Mouse (Mus musculus) adrenal gland, postnatal 36 days (tissue): ENCODE data around the gene Wdr95. TPM values are rescaled to one million over a fixed set of nuclear protein-coding genes. Genes with fewer than 3 reads are reported as not detected.
A peak's percentile ranks its signal among the peaks of the same experiment; 100 is the strongest.

Source experiments
- DNase-seq, 2 experiments: peaks; one replicate each; pipeline ENCODE4 v3.0.0; 2021; ENCODE audit warnings: mixed read lengths in 1 of 2
- total RNA-seq, 2 experiments: library from RNA; stranded (reverse); gene quantifications; 2 replicates each; pipeline ENCODE4 v1.2.3; 2021

The Wdr95 gene
- total RNA-seq, 2 experiments from 2014 or later, result not detected

DNA sequence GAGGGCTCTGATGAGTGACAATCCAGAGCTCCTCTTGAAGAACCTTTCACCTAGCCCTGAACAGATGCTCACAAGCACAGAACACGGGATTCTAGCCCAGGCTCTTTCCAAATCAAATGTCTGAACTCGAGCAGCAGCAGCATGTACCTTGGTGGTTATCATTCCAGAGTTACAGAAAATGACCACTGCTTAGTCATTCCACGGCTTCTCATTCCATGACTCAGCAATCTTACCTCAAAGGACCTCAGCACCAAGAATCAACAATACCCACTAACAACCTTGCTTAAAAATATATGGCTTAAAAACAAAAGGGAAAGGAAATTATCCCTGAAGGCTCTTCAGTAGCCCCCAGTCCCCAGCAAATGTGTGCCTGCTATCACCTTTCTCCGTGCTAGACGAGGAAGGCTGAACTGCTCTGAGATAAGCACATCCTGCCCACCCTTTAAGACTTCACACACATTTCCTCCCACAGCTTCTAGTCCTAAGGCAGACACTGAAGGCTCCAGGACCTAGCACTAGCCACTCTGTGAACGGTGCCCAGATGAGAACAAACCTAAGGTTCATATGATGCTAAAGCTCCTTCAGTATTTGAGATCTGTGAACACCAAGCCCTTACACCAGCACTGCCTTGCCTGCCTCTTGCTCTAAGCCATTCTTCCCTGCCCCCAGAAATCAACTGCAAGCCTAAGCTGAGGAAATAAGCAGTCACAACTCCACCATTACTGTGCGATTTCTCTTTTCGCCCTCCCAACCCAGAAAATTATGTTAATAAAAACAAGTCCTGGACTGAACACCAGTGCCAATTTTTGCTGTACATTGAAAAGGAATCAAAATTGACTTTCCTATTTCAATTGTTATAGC lies 95.6 kb downstream of the Wdr95 start:
- DNase-seq, result peak in 1 of 2 experiments; percentile 34

DNA sequence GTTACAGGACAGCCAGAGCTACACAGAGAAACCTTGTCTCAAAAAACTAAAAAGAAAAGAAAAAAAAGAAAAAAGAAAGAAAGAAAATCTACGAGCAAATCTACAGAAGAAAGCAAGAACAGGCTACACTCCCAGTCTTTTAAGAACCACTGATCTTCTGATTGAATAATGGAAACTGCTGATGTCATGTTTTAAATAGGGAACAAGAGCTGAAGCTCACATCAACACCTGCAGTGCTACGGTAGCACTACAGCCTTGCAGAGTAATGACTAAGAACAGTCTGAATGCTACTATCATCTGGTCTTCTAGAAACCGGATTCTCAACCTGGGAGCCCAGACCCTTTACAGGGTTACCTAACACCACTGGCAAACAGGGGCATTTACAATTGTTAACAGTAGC lies 97.1 kb downstream of the Wdr95 start:
- DNase-seq, result no peak

DNA sequence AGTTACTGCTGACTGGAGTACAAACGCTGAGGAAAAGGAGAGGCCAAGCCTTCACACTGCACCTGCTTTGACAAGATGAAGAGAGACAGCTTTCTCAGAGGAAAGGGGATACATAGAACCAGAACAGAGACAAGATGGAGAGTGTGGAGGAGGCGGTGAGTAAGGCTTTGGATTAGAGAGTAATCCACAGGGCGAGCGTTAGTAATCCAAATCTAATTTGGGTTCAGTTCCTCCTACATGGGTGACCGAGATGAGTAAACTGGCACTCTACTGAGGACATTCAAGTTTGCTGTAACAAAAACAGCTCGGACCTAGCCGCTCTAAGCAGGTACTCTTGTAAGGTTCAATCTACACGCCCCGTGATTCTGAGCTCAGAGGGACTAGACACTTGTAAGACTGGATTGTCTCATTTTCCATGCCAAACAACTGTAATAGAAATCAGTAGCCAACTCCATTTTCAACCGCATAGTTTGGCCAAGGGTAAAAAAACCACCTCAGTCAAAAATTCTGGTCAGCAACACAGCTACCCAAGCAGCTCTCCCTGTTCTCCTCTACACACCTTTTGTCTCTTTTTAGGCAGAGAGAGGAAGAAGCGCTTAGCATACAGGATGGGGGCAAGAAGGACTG lies 106.0 kb downstream of the Wdr95 start:
- no peak for DNase-seq

DNA sequence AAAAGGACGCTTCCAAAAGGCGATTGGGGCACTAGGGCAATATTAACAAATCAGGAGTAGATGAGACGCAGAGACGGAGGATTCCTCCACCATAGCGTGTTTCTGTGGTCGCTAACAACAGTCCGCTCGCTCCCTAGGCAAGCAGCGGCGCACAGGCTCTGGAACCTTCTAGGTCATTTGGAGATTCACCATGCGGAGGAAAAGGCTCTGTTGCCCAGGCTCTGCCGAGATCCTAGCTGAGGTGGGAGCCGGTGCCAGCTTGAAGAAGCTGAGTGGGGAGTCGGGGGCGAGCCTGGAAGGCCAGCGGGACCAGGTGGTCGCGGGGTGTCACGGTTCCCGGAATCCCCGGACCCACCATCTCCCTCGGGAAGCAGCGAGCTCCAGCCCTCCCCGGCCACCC lies 107.1 kb downstream of the Wdr95 start:
- peak; percentile 49 to 58 for DNase-seq

DNA sequence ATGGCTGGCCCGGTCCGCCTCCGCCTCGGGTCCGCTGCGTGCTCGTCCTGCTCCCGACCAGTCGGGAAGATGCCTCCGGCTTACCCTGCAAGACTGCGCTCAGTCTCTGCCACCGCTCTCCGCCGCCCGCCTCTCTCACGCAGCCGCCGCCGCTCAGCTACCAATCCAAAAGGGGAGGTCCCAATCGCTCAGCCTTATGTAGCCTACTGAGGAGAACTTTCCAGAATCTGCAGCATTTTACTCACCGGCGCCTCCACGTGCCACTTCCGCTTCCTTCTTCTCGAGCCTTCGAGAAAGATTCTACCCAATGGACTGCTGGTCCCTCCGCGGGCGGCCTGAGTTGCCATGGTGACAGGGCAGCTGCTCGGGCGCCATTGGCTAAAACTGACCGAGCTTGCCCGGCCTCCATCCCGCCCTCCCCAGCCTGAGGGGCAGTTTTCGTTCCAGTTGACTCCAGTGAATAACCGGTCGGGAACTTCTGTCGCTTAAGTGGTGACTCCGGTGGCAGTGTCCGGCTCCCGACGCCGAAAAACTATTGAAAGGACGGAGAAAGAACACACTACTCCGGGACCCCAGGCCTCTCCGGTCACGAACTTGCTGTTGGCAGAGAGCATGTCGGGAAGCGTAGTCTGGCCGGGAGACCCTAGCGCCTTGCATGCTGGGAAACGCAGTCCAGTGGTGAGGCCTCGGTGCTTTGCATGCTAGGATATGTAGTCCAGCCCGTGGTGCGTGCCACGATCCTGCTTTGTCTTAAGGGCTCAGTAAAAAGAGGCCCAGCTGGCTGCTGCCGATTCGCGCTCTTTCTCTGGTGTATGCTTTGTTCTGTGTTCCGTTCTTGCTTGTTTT lies 107.8 kb downstream of the Wdr95 start, which contains the start of gene Hsph1:
TSS of gene Hsph1 (minus strand) at position 302 of the 846 bp plus-strand sequence.
- DNase-seq, result peak; percentile 98

DNA sequence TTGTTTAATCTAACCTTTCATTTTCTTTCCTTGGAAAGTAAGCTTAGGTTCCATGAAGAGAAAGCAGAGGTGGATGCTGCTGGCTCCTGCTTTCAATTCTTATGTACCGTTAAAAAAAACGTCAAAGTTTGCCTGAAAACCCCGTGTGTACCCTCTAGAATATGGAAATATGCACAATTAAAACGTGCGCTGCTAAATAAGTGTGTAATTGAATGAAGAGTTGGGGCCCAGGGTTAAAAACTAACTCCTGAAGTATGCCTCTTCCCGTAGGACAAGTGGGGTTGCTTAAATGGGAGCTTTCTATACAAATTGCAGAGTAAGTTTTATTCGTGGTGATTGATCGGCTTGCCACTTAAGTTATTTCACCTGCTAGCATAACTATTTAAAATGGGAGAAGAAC lies 108.8 kb downstream of the Wdr95 start:
- no peak for DNase-seq

DNA sequence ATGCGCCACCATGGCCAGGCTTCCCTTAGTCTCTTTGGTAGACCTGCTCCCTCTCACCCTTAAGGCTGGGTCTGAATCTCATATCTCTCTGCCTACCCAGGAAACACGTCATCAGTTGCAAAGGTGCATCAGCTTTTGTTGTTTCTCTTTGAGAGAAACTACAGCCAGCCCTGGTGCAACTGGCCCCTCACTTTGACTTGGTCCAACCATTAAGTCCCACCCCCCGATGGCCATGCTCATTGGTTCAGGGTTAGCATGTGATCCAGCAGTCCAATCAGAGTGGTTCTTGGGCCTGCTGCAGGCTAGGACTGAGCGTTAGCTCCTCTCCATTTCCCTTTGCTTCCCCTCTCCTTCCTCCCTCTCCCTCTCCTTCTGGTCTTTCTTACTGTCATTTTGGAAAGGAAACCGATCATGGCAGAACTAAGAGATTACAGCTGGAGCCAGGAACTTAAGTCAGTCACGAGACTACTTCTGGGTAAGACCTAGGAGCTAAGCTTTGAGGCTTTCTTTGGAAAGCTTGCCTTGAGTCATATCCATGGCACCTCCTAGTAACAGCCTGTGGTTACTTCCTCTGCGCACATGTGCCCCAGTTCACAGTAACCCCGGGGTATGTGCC lies 112.9 kb downstream of the Wdr95 start:
- DNase-seq, result no peak

DNA sequence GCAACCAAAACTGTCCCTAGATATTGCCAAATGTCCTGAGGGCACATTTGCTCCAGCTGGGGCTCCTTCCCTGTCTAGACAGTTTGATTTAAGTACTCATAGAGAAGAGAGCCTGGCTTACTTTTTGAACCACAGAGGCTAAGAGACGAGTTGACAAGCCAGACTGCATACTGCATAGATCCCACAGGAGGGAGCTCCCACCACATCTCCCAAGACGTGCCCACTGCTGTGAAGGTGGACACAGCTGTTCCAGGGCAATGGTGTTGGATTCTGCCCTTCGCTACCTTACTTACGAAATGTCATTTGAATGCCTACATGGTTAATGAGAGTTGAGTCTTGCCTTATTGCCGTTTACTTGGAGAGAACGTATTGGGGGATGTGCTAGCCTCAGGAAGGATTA lies 113.9 kb downstream of the Wdr95 start:
- DNase-seq, result peak in 1 of 2 experiments; percentile 14

DNA sequence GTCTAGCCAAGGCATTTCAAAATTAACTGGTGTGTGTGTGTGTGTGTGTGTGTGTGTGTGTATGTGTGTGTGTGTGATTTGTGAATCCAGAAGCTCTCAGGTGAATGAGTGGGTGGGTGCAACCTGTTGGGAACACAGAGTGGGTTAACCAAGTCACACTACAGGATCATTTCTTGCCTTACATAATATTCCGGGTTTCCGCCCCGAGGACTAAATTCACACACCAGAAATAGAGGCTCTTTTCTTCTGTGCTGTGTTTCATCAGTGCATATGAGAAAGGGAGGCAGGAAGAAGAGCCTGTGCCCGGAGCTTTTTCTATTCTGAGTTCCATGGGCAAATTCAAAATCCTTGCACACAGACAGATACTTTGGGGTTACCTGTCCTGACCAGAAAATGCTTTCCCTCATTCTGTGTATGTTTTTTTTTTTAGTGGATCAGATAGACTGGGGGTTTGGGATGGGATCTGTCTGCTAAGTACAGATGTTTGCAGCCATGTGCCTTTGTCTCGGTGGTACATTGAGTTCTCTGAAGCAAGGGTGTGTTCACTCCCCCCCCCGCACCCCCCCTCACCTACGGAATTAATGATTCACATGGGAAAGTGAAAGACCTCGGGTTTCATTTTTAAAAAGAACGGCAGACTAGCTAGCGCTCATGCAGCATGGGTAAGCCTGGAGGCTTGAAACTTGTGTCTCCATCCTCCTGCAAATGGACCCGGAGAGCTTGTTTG lies 114.5 kb downstream of the Wdr95 start:
- DNase-seq, result no peak

DNA sequence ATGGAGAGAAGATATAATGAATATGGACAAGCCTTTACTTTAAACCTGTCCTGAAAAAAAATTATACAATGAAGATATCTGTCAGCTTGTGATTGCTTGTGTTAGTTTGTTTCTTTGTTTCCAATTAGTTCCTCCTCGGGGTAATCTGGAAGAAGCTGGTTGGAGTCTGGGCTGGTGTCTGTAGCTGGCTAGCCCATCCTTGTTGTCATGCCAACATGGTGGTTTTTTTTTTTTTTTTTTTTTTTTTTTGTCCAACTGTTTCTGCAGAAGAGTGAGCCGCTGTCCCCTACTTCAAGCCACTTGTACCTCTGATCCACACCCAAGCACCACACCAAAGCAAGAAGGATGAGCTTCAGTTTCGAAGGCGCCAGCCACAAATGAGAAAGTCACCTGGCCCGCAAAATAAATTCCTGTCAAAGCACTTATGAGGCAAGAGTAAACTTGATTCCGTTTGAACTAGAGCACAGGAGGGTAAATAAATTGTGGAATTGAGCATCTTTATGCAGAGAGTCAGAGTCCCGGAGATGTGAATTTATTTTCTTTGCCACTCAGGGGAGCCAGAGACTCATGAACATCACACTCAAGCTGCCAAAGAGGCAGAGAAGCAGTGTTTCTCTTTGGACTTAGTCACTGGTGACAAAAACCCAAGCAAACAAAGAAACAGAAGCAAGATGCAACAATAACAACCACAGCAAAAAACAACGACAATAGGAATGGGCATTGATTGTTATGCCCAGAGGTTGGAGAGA lies 119.1 kb downstream of the Wdr95 start:
- no peak for DNase-seq

DNA sequence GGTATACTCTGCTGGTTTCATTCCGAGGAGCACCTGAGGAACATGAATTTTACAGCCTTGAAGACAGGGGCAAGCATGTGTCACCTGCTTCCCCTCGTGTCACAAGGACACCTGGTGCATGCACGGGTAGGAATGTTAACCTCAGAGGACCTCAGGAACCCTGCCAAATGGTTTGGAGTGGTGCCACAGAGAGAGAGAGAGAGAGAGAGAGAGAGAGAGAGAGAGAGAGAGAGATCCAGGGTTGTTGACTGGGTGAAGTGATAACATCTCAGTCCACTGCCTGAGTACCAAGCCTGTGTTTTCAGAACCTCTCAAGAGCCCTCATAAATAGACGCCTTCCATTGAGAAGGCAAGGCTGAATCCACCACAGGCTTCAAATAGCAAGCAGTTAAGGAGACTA lies 119.7 kb downstream of the Wdr95 start:
- peak in 1 of 2 experiments; percentile 26 for DNase-seq

DNA sequence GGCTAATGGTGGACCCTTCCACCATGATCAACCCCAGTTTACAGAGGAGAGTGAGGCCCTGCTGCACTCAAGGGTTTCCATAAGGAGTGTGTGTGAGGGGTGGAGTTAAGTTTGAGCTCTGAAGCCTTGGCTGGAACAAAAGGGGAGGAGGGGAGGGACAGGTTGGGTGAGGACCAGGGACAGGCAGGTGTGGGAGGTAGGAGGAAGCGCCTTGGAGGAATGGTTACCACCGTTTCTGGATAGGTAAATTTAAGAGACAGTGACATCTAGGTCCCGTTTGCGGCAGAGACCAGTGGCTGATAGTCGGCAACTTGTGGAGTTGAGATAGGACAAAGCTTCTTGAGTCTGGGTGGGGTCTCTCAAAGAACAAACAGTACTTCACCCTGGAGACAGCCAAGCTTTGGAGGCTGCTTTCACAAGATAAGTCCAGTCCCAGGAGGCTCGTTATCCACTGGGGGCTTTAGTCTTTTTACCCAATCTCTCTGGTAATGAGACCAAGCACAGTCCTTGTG lies 120.5 kb downstream of the Wdr95 start:
- DNase-seq, result no peak

DNA sequence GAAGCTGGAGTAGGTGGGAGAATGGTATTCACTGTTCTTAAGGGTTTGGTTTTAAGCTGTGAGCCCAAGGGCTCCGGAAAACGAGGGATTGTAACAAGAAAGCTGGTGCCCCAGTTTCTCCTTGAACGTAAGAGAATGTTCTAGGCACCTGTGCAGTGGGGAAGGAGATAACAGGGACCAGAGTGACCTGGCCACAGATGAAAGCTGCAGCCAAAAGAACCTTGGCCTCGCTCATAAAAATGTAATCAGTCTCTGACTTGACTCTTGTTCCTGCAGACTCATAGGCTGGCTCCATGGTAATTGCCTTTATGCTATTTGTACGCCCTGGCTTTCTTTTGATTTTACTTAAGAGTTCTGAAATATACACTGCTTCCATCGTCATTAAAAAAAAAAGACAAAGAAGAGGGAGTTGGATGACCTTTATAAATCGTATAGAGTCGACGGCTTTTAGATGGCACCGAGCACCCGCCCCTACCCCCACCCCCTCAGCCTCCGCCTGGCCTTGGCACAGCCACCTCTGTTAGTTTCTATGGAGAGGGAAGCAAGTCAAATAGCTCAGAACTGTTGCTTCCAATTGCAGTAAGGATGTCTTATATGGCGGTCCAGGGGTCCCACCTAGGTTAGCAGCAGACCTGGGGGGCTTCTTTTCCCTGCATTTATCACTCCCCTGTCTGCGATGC lies 121.2 kb downstream of the Wdr95 start:
- DNase-seq, result peak; percentile 21 to 53

DNA sequence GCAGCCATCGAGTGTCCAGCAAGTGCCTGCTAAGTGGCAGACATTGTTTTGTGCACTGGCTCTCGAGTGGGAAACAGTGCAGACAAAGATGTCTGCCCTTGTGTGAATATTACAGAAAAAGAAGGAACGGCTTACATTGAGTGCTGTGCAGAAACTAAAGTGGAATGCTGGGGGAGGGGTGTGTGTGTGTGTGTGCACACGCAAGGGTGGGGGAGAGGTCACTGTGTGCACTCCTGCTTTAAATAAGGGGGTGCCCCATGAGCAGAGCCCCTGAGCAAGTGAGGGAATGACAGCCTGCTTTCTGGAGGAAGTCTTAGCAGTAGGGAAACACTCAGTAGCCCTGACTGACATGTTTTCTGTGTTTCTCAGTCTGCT lies 121.7 kb downstream of the Wdr95 start:
- no peak for DNase-seq

DNA sequence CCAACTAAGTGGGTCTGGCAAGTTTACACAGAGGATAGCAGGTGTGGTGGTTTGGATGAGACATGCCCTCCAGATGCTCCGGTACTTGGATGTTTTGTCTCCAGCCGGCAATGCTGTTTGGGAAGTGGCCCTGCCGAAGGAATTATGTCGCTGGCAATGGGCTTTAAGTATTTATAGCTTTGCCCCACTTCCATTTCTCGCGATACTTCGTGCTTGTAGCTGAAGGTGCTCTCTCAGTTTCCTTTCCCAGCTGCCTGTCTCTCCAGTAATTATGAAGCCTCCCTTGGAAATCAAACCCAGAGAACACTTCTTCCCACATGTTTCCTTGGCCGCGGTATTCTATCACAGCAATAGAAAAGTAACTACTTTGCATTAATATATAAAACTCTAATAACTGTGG lies 127.2 kb downstream of the Wdr95 start:
- no peak for DNase-seq

DNA sequence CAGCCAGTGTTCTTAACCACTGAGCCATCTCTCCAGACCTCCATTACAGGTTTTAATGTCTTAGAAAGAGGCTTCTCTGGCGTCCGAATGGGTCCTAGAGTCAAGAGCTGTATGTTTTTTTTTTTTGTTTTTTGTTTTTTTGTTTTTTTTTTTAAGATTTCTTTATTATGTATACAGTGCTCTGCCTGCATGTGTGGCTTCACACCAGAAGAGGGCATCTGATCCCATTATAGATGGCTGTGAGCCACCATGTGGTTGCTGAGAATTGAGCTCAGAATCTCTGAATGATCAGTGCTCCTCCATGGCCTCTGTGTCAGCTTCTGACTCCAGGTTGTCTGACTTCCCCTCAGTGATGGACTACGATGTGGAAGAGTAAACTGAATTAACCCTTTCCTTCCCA lies 129.5 kb downstream of the Wdr95 start:
- no peak for DNase-seq

DNA sequence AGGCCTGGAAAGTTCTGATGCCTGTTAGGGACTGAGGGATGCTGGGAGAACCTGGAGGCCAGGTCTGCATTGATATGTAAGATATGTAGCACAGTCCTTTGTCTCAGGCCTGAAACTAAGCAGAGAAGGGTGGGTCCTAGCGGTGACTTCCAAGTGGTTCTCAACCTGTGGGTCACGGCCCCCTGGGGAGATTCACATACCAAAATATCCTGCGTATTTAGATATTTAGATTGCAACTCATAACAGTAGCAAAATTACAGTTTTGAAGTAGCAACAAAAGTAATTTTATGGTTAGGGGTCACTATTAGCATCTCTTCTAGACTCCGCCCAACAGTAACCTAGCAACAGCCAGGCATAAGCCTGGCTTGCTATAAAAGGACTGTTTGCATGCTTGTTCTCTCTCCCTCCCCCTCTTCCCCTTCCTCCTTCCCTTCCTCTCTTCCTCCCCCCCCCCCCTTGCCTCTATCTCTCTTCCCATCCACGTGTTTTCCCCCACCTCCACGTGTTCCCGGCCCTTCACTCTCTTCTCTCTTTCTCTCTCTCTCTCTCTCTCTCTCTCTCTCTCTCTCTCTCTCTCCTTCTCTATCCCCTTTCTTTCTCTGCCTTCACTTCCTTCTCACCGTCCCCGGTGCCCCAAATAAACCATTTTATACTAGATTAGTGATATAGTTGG lies 130.4 kb downstream of the Wdr95 start:
- DNase-seq, result no peak

DNA sequence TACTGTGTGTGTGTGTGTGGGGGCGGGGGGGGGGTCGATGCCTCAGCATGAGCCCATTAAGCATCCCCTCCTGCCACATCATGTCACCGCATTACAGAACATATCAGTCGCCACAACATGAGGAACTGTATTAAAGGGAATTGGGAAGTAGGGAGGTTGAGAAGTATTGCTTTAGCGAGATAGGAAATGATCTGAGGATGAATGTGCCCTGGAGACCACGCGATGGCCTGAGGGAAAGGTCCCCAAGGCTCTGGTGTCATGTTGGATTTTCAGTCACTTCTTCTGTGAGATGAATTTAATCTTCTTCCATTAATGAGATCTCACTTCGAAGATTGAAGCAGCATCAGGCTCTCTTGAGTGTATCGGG lies 130.9 kb downstream of the Wdr95 start:
- no peak for DNase-seq

DNA sequence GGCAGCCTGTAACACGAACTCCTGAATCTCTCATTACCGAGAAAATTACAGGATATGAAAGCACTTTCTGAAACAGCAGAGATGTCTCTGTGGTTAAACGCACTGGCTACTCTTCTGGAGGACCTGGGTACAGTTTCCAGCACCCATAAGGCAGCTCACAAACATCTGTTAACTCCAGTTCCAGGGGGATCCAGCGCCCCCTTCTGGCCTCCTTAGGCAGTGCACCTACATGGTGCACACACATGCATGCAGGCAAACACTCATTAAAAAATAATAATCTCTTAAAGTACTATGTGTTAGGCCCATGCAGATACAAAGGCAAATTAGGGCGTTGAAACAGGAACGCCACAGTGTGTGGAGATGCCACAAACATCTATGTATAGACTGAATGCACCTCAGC lies 132.9 kb downstream of the Wdr95 start:
- no peak for DNase-seq
